Mouse (Mus musculus): ENCODE results near the gene Gm10642. TPM values are rescaled to one million over a fixed set of nuclear protein-coding genes. Genes with fewer than 3 reads are reported as not detected.

The Gm10642 gene
- polyA plus RNA-seq (2014; fragmentation: Nextera tagmentation; extraction: Ambion mirVana): 0.48 and 0.65 TPM in 2 replicates

DNA sequence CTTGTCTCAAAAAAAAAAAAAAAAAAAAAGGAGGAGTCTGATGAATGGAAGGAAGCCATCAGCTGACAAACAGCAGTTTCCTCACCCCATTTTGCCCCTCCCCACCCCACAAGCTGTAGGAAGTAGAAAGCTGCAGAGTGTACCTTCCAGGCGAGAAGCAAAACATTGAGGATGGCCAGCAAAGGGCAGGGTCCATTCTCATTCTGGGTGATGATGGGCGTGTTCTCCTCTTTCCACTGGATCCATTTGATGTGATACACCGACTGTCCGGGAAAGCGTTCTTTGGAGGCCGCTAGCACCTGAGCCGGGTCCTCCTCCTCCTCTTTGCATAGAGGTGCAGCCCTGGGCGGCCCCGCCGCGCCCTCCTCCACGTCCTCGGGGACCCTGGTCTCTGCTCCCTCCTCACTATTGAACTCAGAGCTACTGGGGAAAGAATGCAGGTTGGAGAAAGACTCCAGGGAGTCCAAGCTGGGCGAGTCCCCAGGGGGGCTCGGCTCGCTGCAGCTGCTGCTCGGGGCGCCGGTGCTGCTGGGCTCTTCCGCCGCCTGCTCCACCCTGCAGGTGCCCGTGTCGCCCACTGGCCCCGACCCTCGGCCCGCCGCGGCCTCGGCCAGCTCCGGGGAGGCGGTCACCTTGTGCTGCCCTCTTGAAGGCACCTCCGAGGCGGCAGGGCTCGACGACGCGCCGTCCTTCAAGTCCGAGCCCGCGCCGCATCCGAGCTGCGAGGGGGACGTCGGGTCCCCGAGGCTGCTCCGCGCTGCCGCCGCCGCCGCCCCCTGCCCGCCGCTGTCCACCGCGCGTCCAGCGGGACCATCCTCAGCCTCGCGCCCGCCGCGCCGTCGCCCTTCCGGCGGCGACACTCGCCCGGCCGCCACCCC, at the start of gene Gm10642:
Gene Gm10642 (plus strand): TSS at position 122 of the 878 bp plus-strand sequence.
- H3K9ac ChIP-seq (ENCODE audit: low read depth, low read length): peak within 1 kb of the TSS; percentile 91
- no peaks in the 10 kb centered on the region for H3K9me3 ChIP-seq (ENCODE audit: control insufficient read depth, low read length)
- DNase-seq (ENCODE audit: low spot score) (peak; percentile 61), ATAC-seq (replicated peaks; ENCODE audit: low FRiP score) (peak; percentile 40)
- peak within 1 kb of the TSS; percentile 94 for H3K4me2 ChIP-seq
- H3K4me3 ChIP-seq (ENCODE audit: low read depth, low read length): peak within 1 kb of the TSS; percentile 86
- no peaks in the 10 kb centered on the region for H3K36me3 ChIP-seq (ENCODE audit: control insufficient read depth, insufficient read depth, low read length)
- peak within 1 kb of the TSS; percentile 91 for H3K27ac ChIP-seq (ENCODE audit: low read depth, low read length)
- H3K4me1 ChIP-seq (replicated peaks; ENCODE audit: control insufficient read depth, insufficient read depth, low read length): peaks cover 8% of the 10 kb centered on the region
- H3K27me3 ChIP-seq (replicated peaks; ENCODE audit: control insufficient read depth, insufficient read depth, low read length): no peaks in the 10 kb centered on the region
- WGBS: under 1% methylated on average over 72 of the region's 72 CpGs

GRCm38 (mm10) chr9:70611026-70611673, 44.9 kb upstream of the Gm10642 start:
- H3K4me2 ChIP-seq: no peak overlapping the region

DNA sequence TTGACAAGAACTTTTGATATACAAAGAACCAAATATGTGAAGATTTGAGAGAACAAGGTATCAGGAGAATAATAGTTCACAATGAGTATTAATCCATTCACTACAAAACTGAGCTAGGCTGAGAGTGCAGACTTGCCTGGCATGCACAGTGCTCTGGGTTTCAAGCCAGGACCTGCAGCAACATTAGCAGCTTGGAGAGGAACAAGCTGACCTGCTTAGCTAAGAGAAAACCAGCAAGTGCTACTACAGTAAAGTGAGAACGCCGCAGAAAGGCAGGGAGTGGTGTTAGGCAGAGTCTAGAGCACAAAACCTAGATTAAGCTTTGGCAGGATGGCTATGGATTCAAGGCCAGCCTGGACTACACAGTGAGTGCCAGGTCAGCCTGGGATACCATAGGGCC, 26.3 kb upstream of the Gm10642 start:
- Histone ChIP-seq H3K4me1 (replicated peaks; ENCODE audit: control insufficient read depth, insufficient read depth, low read length) (no peaks in the 10 kb centered on the region), H3K36me3 (ENCODE audit: control insufficient read depth, insufficient read depth, low read length) (no peaks in the 10 kb centered on the region), H3K4me3 (ENCODE audit: low read depth, low read length) (no peak overlapping the region), H3K4me2 (no peak overlapping the region), H3K27me3 (replicated peaks; ENCODE audit: control insufficient read depth, insufficient read depth, low read length) (no peaks in the 10 kb centered on the region), H3K9ac (ENCODE audit: low read depth, low read length) (no peak overlapping the region), H3K27ac (ENCODE audit: low read depth, low read length) (no peak overlapping the region), H3K9me3 (ENCODE audit: control insufficient read depth, low read length) (no peaks in the 10 kb centered on the region)
- WGBS: 95% methylated on average over 2 of the region's 2 CpGs
- no peak for ATAC-seq (replicated peaks; ENCODE audit: low FRiP score)
- DNase-seq (ENCODE audit: low spot score): no peak

More at GRCm38 (mm10) chr9:70611026-70611673, 44.9 kb upstream of the Gm10642 start:
- WGBS: 77% methylated on average over 3 of the region's 3 CpGs
- Histone ChIP-seq H3K9me3 (ENCODE audit: control insufficient read depth, low read length) (no peaks in the 10 kb centered on the region), H3K27me3 (replicated peaks; ENCODE audit: control insufficient read depth, insufficient read depth, low read length) (no peaks in the 10 kb centered on the region), H3K4me3 (ENCODE audit: low read depth, low read length) (no peak overlapping the region), H3K36me3 (ENCODE audit: control insufficient read depth, insufficient read depth, low read length) (peaks cover 12% of the 10 kb centered on the region), H3K27ac (ENCODE audit: low read depth, low read length) (no peak overlapping the region), H3K4me1 (replicated peaks; ENCODE audit: control insufficient read depth, insufficient read depth, low read length) (no peaks in the 10 kb centered on the region), H3K9ac (ENCODE audit: low read depth, low read length) (no peak overlapping the region)
- ATAC-seq (replicated peaks; ENCODE audit: low FRiP score) (no peak), DNase-seq (ENCODE audit: low spot score) (no peak)

DNA sequence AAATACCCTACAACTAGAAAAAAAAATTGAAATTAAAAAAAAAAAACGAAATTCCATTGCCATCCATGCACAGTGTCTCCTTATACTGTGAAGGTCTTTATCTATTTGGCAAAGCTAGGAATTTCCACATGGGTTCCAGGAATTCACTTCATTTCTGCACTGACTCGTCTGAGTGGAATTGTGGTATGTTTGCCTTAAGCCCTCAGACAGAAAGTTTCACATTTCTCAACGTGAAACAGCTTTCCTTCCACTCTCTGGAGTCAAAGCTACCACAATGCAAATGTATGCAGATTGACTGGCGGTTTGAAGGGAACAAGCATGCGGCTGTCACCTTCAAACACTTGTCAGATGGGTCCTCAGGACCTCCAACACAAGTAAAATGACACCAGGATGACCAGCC, 24.4 kb upstream of the Gm10642 start:
- Histone ChIP-seq H3K36me3 (ENCODE audit: control insufficient read depth, insufficient read depth, low read length) (no peaks in the 10 kb centered on the region), H3K4me1 (replicated peaks; ENCODE audit: control insufficient read depth, insufficient read depth, low read length) (no peaks in the 10 kb centered on the region), H3K27ac (ENCODE audit: low read depth, low read length) (no peak overlapping the region), H3K9me3 (ENCODE audit: control insufficient read depth, low read length) (no peaks in the 10 kb centered on the region), H3K4me3 (ENCODE audit: low read depth, low read length) (no peak overlapping the region), H3K27me3 (replicated peaks; ENCODE audit: control insufficient read depth, insufficient read depth, low read length) (no peaks in the 10 kb centered on the region), H3K4me2 (no peak overlapping the region), H3K9ac (ENCODE audit: low read depth, low read length) (no peak overlapping the region)
- DNase-seq (ENCODE audit: low spot score) (no peak), ATAC-seq (replicated peaks; ENCODE audit: low FRiP score) (no peak)
- WGBS: 28% methylated on average over 5 of the region's 5 CpGs

DNA sequence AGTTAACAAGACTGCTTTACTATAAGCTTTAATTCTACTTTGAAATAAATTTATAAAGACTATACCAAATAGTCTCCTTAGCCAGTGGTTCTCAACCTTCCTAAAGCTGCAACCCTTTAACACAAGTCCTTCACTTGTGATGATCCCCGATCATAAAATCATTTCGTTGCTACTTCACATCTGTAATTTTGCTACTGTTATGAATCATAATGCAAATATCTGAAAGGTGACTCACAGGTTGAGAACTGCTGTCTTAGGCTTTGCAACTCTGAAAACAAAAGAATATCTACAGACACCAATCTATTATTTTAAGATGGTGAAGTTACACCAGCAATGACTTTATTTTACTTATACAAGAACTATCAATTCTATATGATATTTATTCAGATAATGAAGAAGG, 19.3 kb upstream of the Gm10642 start:
- WGBS: 86% methylated on average over 2 of the region's 2 CpGs
- H3K9ac ChIP-seq (ENCODE audit: low read depth, low read length): no peak overlapping the region
- H3K27me3 ChIP-seq (replicated peaks; ENCODE audit: control insufficient read depth, insufficient read depth, low read length): no peaks in the 10 kb centered on the region
- ATAC-seq (replicated peaks; ENCODE audit: low FRiP score) (no peak), DNase-seq (ENCODE audit: low spot score) (no peak)
- no peak overlapping the region for H3K4me3 ChIP-seq (ENCODE audit: low read depth, low read length)
- H3K4me2 ChIP-seq: no peak overlapping the region
- no peak overlapping the region for H3K27ac ChIP-seq (ENCODE audit: low read depth, low read length)
- no peaks in the 10 kb centered on the region for H3K36me3 ChIP-seq (ENCODE audit: control insufficient read depth, insufficient read depth, low read length)
- no peaks in the 10 kb centered on the region for H3K4me1 ChIP-seq (replicated peaks; ENCODE audit: control insufficient read depth, insufficient read depth, low read length)
- no peaks in the 10 kb centered on the region for H3K9me3 ChIP-seq (ENCODE audit: control insufficient read depth, low read length)

- no peak overlapping the region for H3K9ac ChIP-seq (ENCODE audit: low read depth, low read length)
- 89% methylated on average over 2 of the region's 2 CpGs for WGBS
- peaks cover 4% of the 10 kb centered on the region; the same call in 1 of the 2 replicates for H3K4me1 ChIP-seq (replicated peaks; ENCODE audit: control insufficient read depth, insufficient read depth, low read length)
- ATAC-seq (replicated peaks; ENCODE audit: low FRiP score): no peak
- H3K4me2 ChIP-seq: no peak overlapping the region
- H3K27ac ChIP-seq (ENCODE audit: low read depth, low read length): no peak overlapping the region
- no peak for DNase-seq (ENCODE audit: low spot score)
- no peaks in the 10 kb centered on the region for H3K27me3 ChIP-seq (replicated peaks; ENCODE audit: control insufficient read depth, insufficient read depth, low read length)
- H3K9me3 ChIP-seq (ENCODE audit: control insufficient read depth, low read length): no peaks in the 10 kb centered on the region
- no peak overlapping the region for H3K4me3 ChIP-seq (ENCODE audit: low read depth, low read length)
- 0 out of 2 replicates have a peak, but pooled peaks cover 3% of the 10 kb centered on the region for H3K36me3 ChIP-seq (ENCODE audit: control insufficient read depth, insufficient read depth, low read length)
Observed at GRCm38 (mm10) chr9:70650260-70650659, 5.8 kb upstream of the Gm10642 start.

DNA sequence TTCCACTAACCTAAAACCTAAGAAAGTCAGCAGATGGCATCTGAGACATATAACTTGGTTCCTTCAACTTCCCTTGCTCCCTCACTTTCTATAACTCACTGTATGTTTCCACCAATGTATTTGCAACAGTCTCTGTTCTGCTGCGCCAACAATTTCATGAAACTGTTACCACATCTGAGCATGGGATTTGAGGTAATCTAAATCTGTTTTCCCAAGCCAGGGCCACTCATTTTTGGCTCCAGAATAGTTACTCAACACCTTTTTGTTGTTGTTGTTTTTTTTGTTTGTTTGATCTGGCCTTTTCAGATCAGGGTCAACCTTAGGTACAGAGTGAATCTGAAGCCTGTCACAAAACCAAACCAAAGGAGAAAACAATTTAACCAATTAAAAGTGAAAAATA, 5.1 kb upstream of the Gm10642 start:
- Histone ChIP-seq H3K9ac (ENCODE audit: low read depth, low read length) (no peak overlapping the region), H3K4me1 (replicated peaks; ENCODE audit: control insufficient read depth, insufficient read depth, low read length) (peaks cover 8% of the 10 kb centered on the region), H3K36me3 (ENCODE audit: control insufficient read depth, insufficient read depth, low read length) (0 out of 2 replicates have a peak, but pooled peaks cover 3% of the 10 kb centered on the region), H3K27me3 (replicated peaks; ENCODE audit: control insufficient read depth, insufficient read depth, low read length) (no peaks in the 10 kb centered on the region), H3K4me3 (ENCODE audit: low read depth, low read length) (no peak overlapping the region), H3K4me2 (no peak overlapping the region), H3K27ac (ENCODE audit: low read depth, low read length) (no peak overlapping the region), H3K9me3 (ENCODE audit: control insufficient read depth, low read length) (no peaks in the 10 kb centered on the region)
- DNase-seq (ENCODE audit: low spot score): no peak
- 89% methylated on average over 1 of the region's 1 CpGs for WGBS
- no peak for ATAC-seq (replicated peaks; ENCODE audit: low FRiP score)

- Histone ChIP-seq H3K4me2 (no peak overlapping the region), H3K36me3 (ENCODE audit: control insufficient read depth, insufficient read depth, low read length) (0 out of 2 replicates have a peak, but pooled peaks cover 3% of the 10 kb centered on the region), H3K9ac (ENCODE audit: low read depth, low read length) (no peak overlapping the region), H3K9me3 (ENCODE audit: control insufficient read depth, low read length) (no peaks in the 10 kb centered on the region), H3K27ac (ENCODE audit: low read depth, low read length) (no peak overlapping the region), H3K4me1 (replicated peaks; ENCODE audit: control insufficient read depth, insufficient read depth, low read length) (peaks cover 8% of the 10 kb centered on the region), H3K27me3 (replicated peaks; ENCODE audit: control insufficient read depth, insufficient read depth, low read length) (no peaks in the 10 kb centered on the region), H3K4me3 (ENCODE audit: low read depth, low read length) (no peak overlapping the region)
- 71% methylated on average over 2 of the region's 2 CpGs for WGBS
- ATAC-seq (replicated peaks; ENCODE audit: low FRiP score) (no peak), DNase-seq (ENCODE audit: low spot score) (no peak)
Observed at GRCm38 (mm10) chr9:70652221-70652620, 3.8 kb upstream of the Gm10642 start.

Measured in liver, embryonic 11.5 days (tissue).